Mouse (Mus musculus) heart, embryonic 16.5 days (tissue): ENCODE results near the gene Astn1. TPM values are rescaled to one million over a fixed set of nuclear protein-coding genes. Genes with fewer than 3 reads are reported as not detected.

Source experiments
- ATAC-seq: fragments of 200-750 bp; cut with Nextera tagmentation; replicated peaks from 2 replicates; pipeline ENCODE4 v1.8.0; 2017; ENCODE audit warnings: moderate number of reproducible peaks; ENCODE audit not compliant: insufficient read depth, low FRiP score; ENCODE audit errors: extremely low read depth
- H3K27ac ChIP-seq: fragments of 300-500 bp; sonication (generic); 2 replicates; pipeline ENCODE4 v1.5.1; 2014; ENCODE audit warnings: mild to moderate bottlenecking, low read length, control low read depth, moderate library complexity
- H3K27me3 ChIP-seq: fragments of 300-500 bp; sonication (generic); 2 replicates; pipeline ENCODE4 v1.6.1; 2014; ENCODE audit warnings: low read length, mixed read lengths; ENCODE audit not compliant: control insufficient read depth, insufficient read depth
- H3K36me3 ChIP-seq: fragments of 300-500 bp; sonication (generic); 2 replicates; pipeline ENCODE4 v1.6.1; 2014; ENCODE audit not compliant: control insufficient read depth, insufficient read depth
- H3K4me1 ChIP-seq: fragments of 300-500 bp; sonication (generic); 2 replicates; pipeline ENCODE4 v1.6.1; 2014; ENCODE audit warnings: low read length, mixed read lengths; ENCODE audit not compliant: control insufficient read depth, insufficient read depth
- H3K4me2 ChIP-seq: fragments of 300-500 bp; sonication (generic); 2 replicates; pipeline ENCODE4 v1.6.1; 2014; ENCODE audit warnings: low read depth, mild to moderate bottlenecking, control low read depth, low read length
- H3K4me3 ChIP-seq: fragments of 300-500 bp; sonication (generic); 2 replicates; pipeline ENCODE4 v1.5.1; 2014; ENCODE audit warnings: mild to moderate bottlenecking, control low read depth, low read length
- H3K9ac ChIP-seq: fragments of 300-500 bp; sonication (generic); 2 replicates; pipeline ENCODE4 v1.6.1; 2014; ENCODE audit warnings: low read length, control low read depth
- H3K9me3 ChIP-seq: fragments of 300-500 bp; sonication (generic); replicated peaks from 2 replicates; pipeline ENCODE4 v1.6.1; 2016; ENCODE audit warnings: low read length; ENCODE audit not compliant: control insufficient read depth
- WGBS: fragments of 180-500 bp; shearing (Covaris S2); extraction: QIAGEN DNeasy Blood & Tissue Kit; methylation state at CpG from one replicate; pipeline ENCODE4 v1.1.7; 2014; 5-methylcytosine and 5-hydroxymethylcytosine counted together
- polyA plus RNA-seq: library from polyadenylated mRNA; unstranded; fragments of >200 nt; fragmentation: Nextera tagmentation; extraction: Ambion mirVana; gene quantifications from 2 replicates; pipeline ENCODE4 v1.2.1, GENCODE M21; 2015

Gene Astn1
- polyA plus RNA-seq, 1 experiment from 2014 or later: 0.42 TPM

DNA sequence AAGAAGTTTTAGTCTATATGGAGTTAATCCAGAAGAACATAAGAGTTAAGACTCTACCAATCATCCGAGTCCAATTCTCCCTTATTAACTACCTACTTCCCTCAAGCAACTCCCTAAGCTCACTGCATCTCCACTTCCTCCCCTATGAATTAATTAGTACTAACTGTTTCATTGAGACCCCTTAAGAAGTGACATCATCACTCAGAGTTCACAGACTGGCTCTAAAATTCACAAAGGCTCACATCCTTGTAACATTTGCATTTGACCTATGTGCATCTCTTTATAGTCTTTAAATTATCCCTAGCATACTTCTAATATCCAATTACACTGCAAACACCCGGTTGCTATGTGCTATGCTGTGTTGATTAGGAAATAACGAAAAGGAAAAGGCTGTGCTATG lies 174.1 kb downstream of the Astn1 start:
- WGBS: 56% methylated on average over 3 of the region's 3 CpGs
- no peak for ATAC-seq
- Histone ChIP-seq H3K36me3 (no peaks in the 10 kb centered on the region), H3K4me3 (no peak overlapping the region), H3K4me2 (no peak overlapping the region), H3K27ac (no peak overlapping the region), H3K9ac (no peak overlapping the region), H3K27me3 (no peaks in the 10 kb centered on the region), H3K4me1 (no peaks in the 10 kb centered on the region), H3K9me3 (no peaks in the 10 kb centered on the region)

DNA sequence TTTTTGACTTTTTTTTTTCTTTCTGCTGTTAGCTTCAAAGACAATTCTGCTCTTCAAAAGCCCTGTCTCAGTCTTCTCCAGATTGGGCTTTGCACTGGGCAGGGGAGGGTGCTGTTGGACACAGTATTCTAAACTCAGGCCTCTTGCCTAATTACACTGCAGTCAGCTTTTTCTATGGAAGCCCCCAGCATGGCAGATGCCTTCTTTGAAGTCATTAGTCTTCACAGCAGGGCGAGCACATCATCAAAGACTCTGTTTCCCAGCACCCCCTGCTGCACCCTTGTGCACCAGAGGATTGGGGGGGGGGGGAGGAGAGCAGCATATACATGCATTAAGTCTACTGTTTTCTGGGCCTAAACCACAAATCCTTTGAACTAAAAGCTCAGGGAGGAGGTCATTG lies 174.8 kb downstream of the Astn1 start:
- Histone ChIP-seq H3K27me3 (no peaks in the 10 kb centered on the region), H3K9me3 (no peaks in the 10 kb centered on the region), H3K4me1 (no peaks in the 10 kb centered on the region), H3K4me3 (no peak overlapping the region), H3K27ac (no peak overlapping the region), H3K36me3 (no peaks in the 10 kb centered on the region), H3K4me2 (no peak overlapping the region), H3K9ac (no peak overlapping the region)
- no peak for ATAC-seq
- WGBS: 50% methylated on average over 1 of the region's 1 CpGs

DNA sequence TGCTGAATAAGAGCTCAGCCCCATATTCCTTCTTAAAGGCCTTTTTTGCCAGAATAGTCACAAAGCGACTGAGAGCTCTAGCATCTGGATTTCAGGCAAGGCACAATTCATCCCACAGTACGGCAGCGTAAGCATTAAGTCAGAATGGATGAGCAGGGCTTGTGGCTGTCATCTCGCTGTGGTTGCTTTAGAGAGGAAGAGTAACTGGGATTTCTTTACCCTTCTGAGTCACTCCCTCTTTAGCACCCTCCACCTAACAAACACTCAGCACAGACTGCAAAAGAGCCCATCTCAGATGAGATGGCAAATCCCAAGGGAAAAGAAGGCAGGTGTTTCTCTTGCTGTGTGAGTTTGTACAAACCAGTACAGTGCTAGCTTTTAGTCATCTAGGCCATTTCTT lies 183.0 kb downstream of the Astn1 start:
- no peaks in the 10 kb centered on the region for H3K27me3 ChIP-seq
- 80% methylated on average over 4 of the region's 4 CpGs for WGBS
- H3K36me3 ChIP-seq: no peaks in the 10 kb centered on the region
- no peak overlapping the region for H3K4me2 ChIP-seq
- H3K27ac ChIP-seq: no peak overlapping the region
- no peak overlapping the region for H3K9ac ChIP-seq
- ATAC-seq: no peak
- H3K9me3 ChIP-seq: no peaks in the 10 kb centered on the region
- H3K4me3 ChIP-seq: no peak overlapping the region
- no peaks in the 10 kb centered on the region for H3K4me1 ChIP-seq

DNA sequence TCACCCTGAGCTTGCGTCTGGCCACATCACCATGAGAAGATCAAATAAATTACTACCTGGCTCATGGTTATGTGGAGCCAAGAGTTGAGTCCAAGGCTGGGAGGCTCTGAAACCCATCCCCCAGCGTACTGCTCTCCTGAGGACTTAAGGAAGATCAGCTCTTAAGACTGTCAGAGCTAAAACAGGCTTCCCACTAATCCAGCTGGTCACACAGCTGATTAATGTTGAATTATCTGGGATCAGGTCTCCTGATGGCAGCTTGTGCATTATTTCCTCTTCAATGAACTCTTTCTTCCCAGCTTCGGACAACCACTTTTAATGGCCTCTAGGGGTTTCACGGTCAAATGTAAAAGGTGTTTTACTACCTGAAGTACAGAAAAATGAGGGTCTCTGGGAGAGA lies 184.4 kb downstream of the Astn1 start:
- H3K27me3 ChIP-seq: no peaks in the 10 kb centered on the region
- no peak for ATAC-seq
- no peaks in the 10 kb centered on the region for H3K36me3 ChIP-seq

DNA sequence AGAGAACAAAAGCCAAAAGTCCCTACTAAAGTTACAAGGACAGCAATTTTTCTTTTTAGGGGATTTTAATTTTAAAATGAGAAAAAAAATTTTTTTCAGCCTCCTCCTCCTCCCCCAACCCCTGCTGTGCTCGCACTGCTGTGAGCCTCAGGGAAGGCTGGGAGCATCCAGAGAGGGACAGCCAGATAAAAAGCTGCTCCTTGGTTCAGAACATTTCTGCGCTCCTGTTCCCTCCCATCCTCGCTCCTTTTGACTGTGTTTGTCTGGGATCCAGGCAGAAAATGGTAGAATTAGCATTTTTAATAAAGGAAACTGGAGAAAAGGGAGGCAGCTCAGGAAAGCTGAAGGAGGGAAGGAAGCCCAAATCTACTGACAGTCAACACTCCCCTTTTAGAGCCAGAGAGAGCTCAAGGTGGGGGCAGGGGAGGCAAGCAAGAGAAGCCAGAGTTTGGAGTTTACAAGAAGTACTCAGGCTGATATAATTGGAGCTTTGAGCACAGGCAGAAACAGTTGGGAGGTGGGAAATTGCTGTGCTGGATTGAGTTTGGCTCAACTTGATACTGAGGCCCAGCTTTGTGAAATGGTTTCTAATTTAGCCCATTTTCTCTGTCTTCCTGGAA lies 185.6 kb downstream of the Astn1 start:
- 47% methylated on average over 3 of the region's 3 CpGs for WGBS
- no peaks in the 10 kb centered on the region for H3K27me3 ChIP-seq
- no peak for ATAC-seq

More for the DNA sequence above, 184.4 kb downstream of the Astn1 start:
- WGBS: 71% methylated on average over 4 of the region's 4 CpGs
- Histone ChIP-seq H3K4me3 (no peak overlapping the region), H3K4me1 (no peaks in the 10 kb centered on the region), H3K27ac (no peak overlapping the region), H3K9ac (no peak overlapping the region), H3K9me3 (no peaks in the 10 kb centered on the region), H3K4me2 (no peak overlapping the region)

DNA sequence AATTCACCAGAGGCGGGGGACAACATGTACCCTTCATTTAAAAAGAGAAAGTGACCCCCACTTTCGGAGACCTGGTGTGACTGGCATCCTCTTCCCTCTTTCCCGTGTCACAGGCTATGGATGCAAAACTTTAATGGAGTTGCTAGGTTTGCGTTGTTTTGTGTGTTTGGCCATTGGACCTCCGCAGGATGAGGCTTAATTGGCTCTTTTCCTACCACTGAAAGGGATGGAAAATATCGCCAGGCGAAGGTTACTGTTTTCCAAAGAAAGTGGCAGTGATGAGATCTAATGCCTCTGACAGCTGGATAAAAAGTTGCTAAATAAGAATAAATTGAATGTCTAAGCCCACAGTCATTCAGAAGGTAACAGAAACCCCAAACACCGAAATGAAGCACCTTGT lies 186.2 kb downstream of the Astn1 start:
- no peaks in the 10 kb centered on the region for H3K36me3 ChIP-seq
- no peak overlapping the region for H3K4me2 ChIP-seq
- no peaks in the 10 kb centered on the region for H3K4me1 ChIP-seq
- WGBS: 85% methylated on average over 8 of the region's 8 CpGs
- no peaks in the 10 kb centered on the region for H3K27me3 ChIP-seq
- H3K4me3 ChIP-seq: no peak overlapping the region
- H3K27ac ChIP-seq: no peak overlapping the region
- H3K9ac ChIP-seq: no peak overlapping the region
- ATAC-seq: no peak
- no peaks in the 10 kb centered on the region for H3K9me3 ChIP-seq

More for the DNA sequence above, 185.6 kb downstream of the Astn1 start:
- H3K9ac ChIP-seq: no peak overlapping the region
- H3K4me2 ChIP-seq: no peak overlapping the region
- H3K9me3 ChIP-seq: no peaks in the 10 kb centered on the region
- H3K36me3 ChIP-seq: no peaks in the 10 kb centered on the region
- no peak overlapping the region for H3K4me3 ChIP-seq
- no peak overlapping the region for H3K27ac ChIP-seq
- H3K4me1 ChIP-seq: no peaks in the 10 kb centered on the region

DNA sequence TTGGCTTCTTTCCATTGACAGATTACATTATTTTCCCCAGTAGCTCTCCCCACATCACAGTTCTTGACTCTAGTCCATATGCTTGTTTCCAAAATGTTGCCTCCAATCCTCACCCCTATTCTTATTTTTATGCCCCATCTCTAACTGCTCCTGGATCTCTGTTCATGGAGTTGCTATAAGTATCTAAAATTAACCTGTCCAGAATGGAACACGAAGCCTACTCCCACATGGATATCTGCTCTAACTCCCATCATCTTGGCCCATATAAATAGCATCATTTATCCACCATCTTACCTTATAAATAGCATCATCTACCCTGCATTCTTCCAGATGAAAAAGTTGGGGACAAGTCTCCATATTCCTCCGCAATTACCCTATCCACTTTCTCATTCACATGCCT lies 187.5 kb downstream of the Astn1 start:
- Histone ChIP-seq H3K36me3 (no peaks in the 10 kb centered on the region), H3K9me3 (no peaks in the 10 kb centered on the region), H3K27me3 (no peaks in the 10 kb centered on the region), H3K4me3 (no peak overlapping the region), H3K4me2 (no peak overlapping the region), H3K27ac (no peak overlapping the region), H3K9ac (no peak overlapping the region), H3K4me1 (peaks cover 3% of the 10 kb centered on the region; the same call in 1 of the 2 replicates)
- no peak for ATAC-seq
- WGBS: 76% methylated on average over 2 of the region's 2 CpGs

DNA sequence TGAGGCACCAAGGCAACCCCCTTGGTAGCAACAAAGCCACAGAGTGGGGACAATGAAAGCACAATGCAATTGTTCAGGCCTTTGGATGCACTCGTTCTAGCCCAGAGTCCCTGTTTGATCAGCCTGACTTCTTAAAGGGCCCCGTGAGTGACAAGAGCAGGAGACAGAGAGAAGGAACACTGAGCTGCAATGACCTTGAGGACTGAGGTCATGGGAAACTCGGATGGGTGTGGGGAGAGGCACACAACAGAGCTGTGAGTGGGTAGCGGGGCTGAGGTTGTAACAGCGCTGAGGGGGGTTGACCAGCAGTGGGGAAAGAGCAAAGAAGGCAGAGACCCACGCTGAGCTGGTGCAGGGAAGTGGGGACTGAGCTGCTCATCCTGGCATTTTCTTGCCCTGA lies 189.9 kb downstream of the Astn1 start:
- H3K9ac ChIP-seq: no peak overlapping the region
- H3K4me2 ChIP-seq: no peak overlapping the region
- H3K4me1 ChIP-seq: peaks cover 3% of the 10 kb centered on the region; the same call in 1 of the 2 replicates
- WGBS: 51% methylated on average over 6 of the region's 6 CpGs
- no peaks in the 10 kb centered on the region for H3K27me3 ChIP-seq
- no peaks in the 10 kb centered on the region for H3K36me3 ChIP-seq
- no peak overlapping the region for H3K4me3 ChIP-seq
- ATAC-seq: no peak
- H3K9me3 ChIP-seq: no peaks in the 10 kb centered on the region
- no peak overlapping the region for H3K27ac ChIP-seq

DNA sequence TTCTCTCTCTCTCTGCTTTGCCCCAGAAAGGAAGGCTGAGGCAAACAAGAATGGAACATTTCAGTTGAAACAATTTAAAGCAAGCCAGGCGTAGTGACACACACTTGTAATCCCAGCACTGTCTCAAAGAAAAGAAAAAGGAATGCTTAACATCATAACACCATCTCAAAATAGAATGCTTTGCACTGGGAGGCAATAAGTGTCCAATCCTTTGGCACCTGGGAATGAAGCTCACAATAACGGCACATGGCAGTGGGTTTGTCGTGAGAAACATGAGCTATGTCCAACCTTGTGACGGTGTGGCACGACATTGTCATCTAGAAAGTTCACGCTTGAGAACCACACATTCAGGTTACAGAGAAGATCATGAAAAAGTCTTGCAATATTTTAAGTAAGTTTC lies 191.3 kb downstream of the Astn1 start:
- peaks cover 3% of the 10 kb centered on the region; the same call in 1 of the 2 replicates for H3K4me1 ChIP-seq
- no peak overlapping the region for H3K4me2 ChIP-seq
- H3K27me3 ChIP-seq: no peaks in the 10 kb centered on the region
- H3K9ac ChIP-seq: no peak overlapping the region
- 73% methylated on average over 6 of the region's 6 CpGs for WGBS
- no peak overlapping the region for H3K27ac ChIP-seq
- no peaks in the 10 kb centered on the region for H3K36me3 ChIP-seq
- H3K4me3 ChIP-seq: no peak overlapping the region
- no peaks in the 10 kb centered on the region for H3K9me3 ChIP-seq
- ATAC-seq: no peak
